Mouse (Mus musculus): ENCODE data around the gene D430042O09Rik.

DNA sequence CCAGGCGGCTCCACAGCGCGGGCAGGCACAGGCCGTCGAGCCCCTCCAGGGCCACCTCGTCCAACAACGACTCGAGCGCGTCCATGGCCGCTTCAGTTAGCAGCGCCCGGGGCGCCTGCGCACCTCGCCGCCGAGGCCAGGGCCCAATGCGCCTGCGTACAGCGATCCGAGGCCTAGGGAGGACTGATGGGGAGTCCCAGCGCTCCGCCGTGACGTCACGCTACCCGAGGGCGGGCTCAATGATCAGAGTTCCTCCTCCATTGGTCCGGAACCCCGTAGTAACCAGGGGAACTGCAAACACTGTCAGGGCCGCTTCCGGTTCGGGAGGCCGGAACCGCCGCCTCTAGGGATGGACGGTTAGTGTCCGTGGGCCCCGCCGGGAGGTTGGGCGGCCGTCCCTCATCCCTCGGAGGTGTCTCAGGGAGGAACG, at the start of gene D430042O09Rik, which contains the start of gene Gtf3c1:
- TF ChIP-seq POLR2A (IDR thresholded peaks at IDR 0.05; ENCODE audit: borderline replicate concordance, low read depth, low read length): no peak; the same call in 1 of the 2 replicates
- no peak for TF ChIP-seq CTCF (IDR thresholded peaks at IDR 0.05; ENCODE audit: low read depth, low read length)
